11 mouse cellular contexts compared by ENCODE assay signal in genomic region chr4:140883852-140884251, GRCm38 (mm10). TPM values are rescaled to one million over a fixed set of nuclear protein-coding genes. Genes with fewer than 3 reads are reported as not detected.
DNase-seq lines count a peak whose midpoint lies in the region; ATAC-seq and TF ChIP-seq lines count a peak whose summit lies in the region.
"Had no signal": no experiment of that assay in that cellular context is flagged by ENCODE, and none has a peak within 500 bp of the region (broad histone marks: within the 10 kb centered on the region; RNA-seq: fewer than 3 reads in every experiment).

No protein-coding gene starts in this region.

- TF ChIP-seq CTCF in brain, embryonic 14.5 days (IDR thresholded peaks at IDR 0.05; ENCODE audit: borderline replicate concordance, extremely low read depth, insufficient read depth, insufficient read length) = no peak

- H3K9me3 ChIP-seq in intestine, embryonic 16.5 days (ENCODE audit: control insufficient read depth, low read length) = peaks cover 4% of the 10 kb centered on the region; the same call in 1 of the 2 replicates

- H3K27ac ChIP-seq in intestine, embryonic 16.5 days (ENCODE audit: low read length) = peak overlapping the region; percentile 30
- H3K27ac ChIP-seq: hindbrain, embryonic 13.5 days; liver, embryonic 14.5 days had no signal

- H3K4me2 ChIP-seq in intestine, embryonic 16.5 days (ENCODE audit: low read depth, low read length) = no peak overlapping the region
- H3K4me2 ChIP-seq: hindbrain, embryonic 13.5 days had no signal

- ATAC-seq in intestine, embryonic 16.5 days = peak; percentile 63

- peak; percentile 17 for DNase-seq in kidney, postnatal 10 days
- no peak for DNase-seq in kidney, adult 9 months
- DNase-seq in 3T3-L1 (ENCODE audit: low read depth, low spot score) = peak; percentile 23
- peak; percentile 25 for DNase-seq in brain, embryonic 14.5 days (ENCODE audit: low read depth)
- DNase-seq in embryo, embryonic 11 days = no peak
- DNase-seq in left cerebral cortex, adult 18-20 months (ENCODE audit: low spot score in 2 of 2) = no peak
- DNase-seq: cerebellum, adult 9-11 months; kidney, postnatal 36 days had no signal

- no peak overlapping the region for H3K4me3 ChIP-seq in intestine, embryonic 16.5 days (ENCODE audit: low read length)
- H3K4me3 ChIP-seq: hindbrain, embryonic 13.5 days had no signal

- peaks cover 13% of the 10 kb centered on the region for H3K4me1 ChIP-seq in intestine, embryonic 16.5 days (ENCODE audit: control insufficient read depth, insufficient read depth, low read length)
- H3K4me1 ChIP-seq: hindbrain, embryonic 13.5 days had no signal

- H3K36me3 ChIP-seq in intestine, embryonic 16.5 days (ENCODE audit: control insufficient read depth, insufficient read depth, low read length) = no peaks in the 10 kb centered on the region
- H3K36me3 ChIP-seq: hindbrain, embryonic 13.5 days had no signal

- no peak overlapping the region for H3K9ac ChIP-seq in intestine, embryonic 16.5 days (ENCODE audit: low read depth, low read length)
- H3K9ac ChIP-seq: hindbrain, embryonic 13.5 days; liver, embryonic 14.5 days had no signal

- TF ChIP-seq POLR2A in brain, embryonic 14.5 days (IDR thresholded peaks at IDR 0.05; ENCODE audit: borderline replicate concordance, extremely low read depth, insufficient read depth, insufficient read length, poor library complexity, severe bottlenecking) = no peak

- 23% methylated on average over 4 of the region's 4 CpGs for WGBS in intestine, embryonic 16.5 days

- H3K27me3 ChIP-seq in intestine, embryonic 16.5 days (replicated peaks; ENCODE audit: control insufficient read depth, insufficient read depth, low read length) = no peaks in the 10 kb centered on the region

RNA-seq across cellular contexts. Expression of gene Padi2, which starts 22.3 kb away (rescaled TPM):
- polyA plus RNA-seq in brain, embryonic 14.5 days (2012; rRNA removed) = 0.43 and 0.67 TPM in 2 replicates
- polyA plus RNA-seq in intestine, embryonic 16.5 days (2015; fragmentation: Nextera tagmentation; extraction: Ambion mirVana) = 3.0 and 3.5 TPM in 2 replicates
- 10 to 100 TPM; 13.5 to 14.6 TPM for total RNA-seq in left cerebral cortex, adult 18-20 months (2021)

RNA-seq across cellular contexts. Expression of gene Padi1, which starts 38.3 kb away (rescaled TPM):
- 0.03 TPM in 2 replicates for polyA plus RNA-seq in brain, embryonic 14.5 days (2012; rRNA removed)
- 0.28 and 0.43 TPM in 2 replicates for polyA plus RNA-seq in intestine, embryonic 16.5 days (2015; fragmentation: Nextera tagmentation; extraction: Ambion mirVana)
- not detected for total RNA-seq in left cerebral cortex, adult 18-20 months (2021)
- polyA plus RNA-seq: hindbrain, embryonic 13.5 days had no signal

Comparison
In these comparisons a context has a peak if more than half of its experiments do, and no peak if none do; other contexts are left out.
1. DNase-seq: peak in kidney, postnatal 10 days (single experiment), 3T3-L1 (single experiment) and brain, embryonic 14.5 days (single experiment); none in kidney, adult 9 months (single experiment), embryo, embryonic 11 days (single experiment) and left cerebral cortex, adult 18-20 months (0 of 2).